8 mouse cellular contexts compared by ENCODE assay signal in the genomic region with DNA sequence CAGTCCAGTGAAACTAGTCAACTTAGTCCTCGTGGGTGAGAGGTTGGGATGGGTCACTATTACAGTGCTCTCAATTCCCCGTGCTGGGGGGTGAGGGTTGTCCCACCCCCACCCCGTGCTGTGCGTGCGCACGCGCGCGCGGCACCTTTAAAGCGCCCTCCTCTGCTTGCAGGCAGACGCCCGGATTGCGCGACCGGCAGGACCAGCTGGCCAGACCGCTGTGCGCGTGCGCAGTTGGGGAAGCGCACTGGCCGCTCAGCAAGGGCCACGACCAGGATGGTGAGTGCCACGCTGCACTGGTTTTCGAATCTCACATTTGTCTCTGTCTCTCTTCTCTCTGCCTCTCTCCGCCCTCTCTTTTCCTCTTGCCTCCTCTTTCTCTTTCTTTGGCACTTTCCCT. TPM values are rescaled to one million over a fixed set of nuclear protein-coding genes. Genes with fewer than 3 reads are reported as not detected.
DNase-seq lines count a peak whose midpoint lies in the region; ATAC-seq and TF ChIP-seq lines count a peak whose summit lies in the region.

A gene (plus strand): TSS at position 173 of the 400 bp plus-strand sequence.

- peak; percentile 56 for DNase-seq in layer of hippocampus, adult 11-12 months (ENCODE audit: low spot score)
- no peak for DNase-seq in layer of hippocampus, adult 9-10 months (ENCODE audit: low spot score)
- peak; percentile 89 for DNase-seq in cerebellum, adult 8-10 months
- peak; percentile 61 for DNase-seq in kidney, postnatal 0 days (ENCODE audit: low spot score)
- DNase-seq in liver, embryonic 14.5 days (ENCODE audit: low read depth in 3 of 3, low spot score in 3 of 3): no peak
- DNase-seq in thymus, postnatal 10 days (ENCODE audit: low spot score in 2 of 2): no peak

- 0 out of 2 replicates have a peak within 1 kb of the TSS, but pooled peaks have one; percentile 5 for H3K9ac ChIP-seq in heart, embryonic 11.5 days (ENCODE audit: low read depth, low read length)
- 0 out of 2 replicates have a peak within 1 kb of the TSS, but pooled peaks have one; percentile 27 for H3K9ac ChIP-seq in kidney, postnatal 0 days (ENCODE audit: low read depth, low read length)
- H3K9ac ChIP-seq in liver, embryonic 14.5 days (replicated peaks): no peak within 1 kb of the TSS
- peak within 1 kb of the TSS; percentile 29; the same call in 1 of the 2 replicates for H3K9ac ChIP-seq in neural tube, embryonic 12.5 days

- no peaks in the 10 kb centered on the region for H3K36me3 ChIP-seq in heart, embryonic 11.5 days (ENCODE audit: control insufficient read depth, insufficient read depth, low read length)
- no peaks in the 10 kb centered on the region for H3K36me3 ChIP-seq in kidney, postnatal 0 days (ENCODE audit: insufficient read depth, low read length)
- H3K36me3 ChIP-seq in liver, embryonic 14.5 days (replicated peaks; ENCODE audit: control insufficient read depth, insufficient read depth, low read depth): no peaks in the 10 kb centered on the region
- H3K36me3 ChIP-seq in neural tube, embryonic 12.5 days: no peaks in the 10 kb centered on the region

- H3K4me2 ChIP-seq in heart, embryonic 11.5 days: peak within 1 kb of the TSS; percentile 82
- H3K4me2 ChIP-seq in kidney, postnatal 0 days (ENCODE audit: low read length): peak within 1 kb of the TSS; percentile 70
- H3K4me2 ChIP-seq in liver, embryonic 14.5 days (ENCODE audit: low read depth): peak within 1 kb of the TSS; percentile 47
- peak within 1 kb of the TSS; percentile 69 for H3K4me2 ChIP-seq in neural tube, embryonic 12.5 days (replicated peaks)

- TF ChIP-seq CTCF in kidney, postnatal 0 days (IDR thresholded peaks at IDR 0.05; ENCODE audit: low read depth): no peak
- no peak for TF ChIP-seq CTCF in liver, embryonic 14.5 days (IDR thresholded peaks at IDR 0.05; ENCODE audit: low read depth)

- under 1% methylated on average over 26 of the region's 26 CpGs for WGBS in heart, embryonic 11.5 days (ENCODE audit: insufficient replicate concordance)
- 2% methylated on average over 25 of the region's 26 CpGs for WGBS in kidney, postnatal 0 days
- WGBS in liver, embryonic 14.5 days (ENCODE audit: insufficient replicate concordance): 2% methylated on average over 26 of the region's 26 CpGs
- under 1% methylated on average over 26 of the region's 26 CpGs for WGBS in neural tube, embryonic 12.5 days

- H3K9me3 ChIP-seq in heart, embryonic 11.5 days (replicated peaks; ENCODE audit: control insufficient read depth, low read length): no peaks in the 10 kb centered on the region
- no peaks in the 10 kb centered on the region for H3K9me3 ChIP-seq in kidney, postnatal 0 days (replicated peaks; ENCODE audit: low read length)
- H3K9me3 ChIP-seq in liver, embryonic 14.5 days (ENCODE audit: control insufficient read depth, low read length): no peaks in the 10 kb centered on the region
- no peaks in the 10 kb centered on the region for H3K9me3 ChIP-seq in neural tube, embryonic 12.5 days

- peak within 1 kb of the TSS; percentile 46 for H3K4me3 ChIP-seq in heart, embryonic 11.5 days (ENCODE audit: low read depth, low read length)
- H3K4me3 ChIP-seq in kidney, postnatal 0 days (replicated peaks; ENCODE audit: low read depth, low read length): peak within 1 kb of the TSS; percentile 39
- peak within 1 kb of the TSS; percentile 10 to 37; a peak in 3 of 4 replicates for H3K4me3 ChIP-seq in liver, embryonic 14.5 days (ENCODE audit: insufficient read depth in 1 of 2, low read depth in 2 of 2, low read length in 2 of 2)
- H3K4me3 ChIP-seq in neural tube, embryonic 12.5 days: peak within 1 kb of the TSS; percentile 37

- H3K27ac ChIP-seq in heart, embryonic 11.5 days (ENCODE audit: low read depth, low read length): no peak within 1 kb of the TSS
- no peak within 1 kb of the TSS for H3K27ac ChIP-seq in kidney, postnatal 0 days
- H3K27ac ChIP-seq in liver, embryonic 14.5 days: no peak within 1 kb of the TSS
- no peak within 1 kb of the TSS for H3K27ac ChIP-seq in neural tube, embryonic 12.5 days

- H3K4me1 ChIP-seq in heart, embryonic 11.5 days (ENCODE audit: control insufficient read depth, insufficient read depth, low read length): peaks cover 17% of the 10 kb centered on the region
- peaks cover 10% of the 10 kb centered on the region for H3K4me1 ChIP-seq in kidney, postnatal 0 days (replicated peaks; ENCODE audit: insufficient read depth, low read length)
- no peaks in the 10 kb centered on the region for H3K4me1 ChIP-seq in liver, embryonic 14.5 days (replicated peaks; ENCODE audit: control insufficient read depth in 2 of 2, insufficient read depth in 2 of 2, low read length in 1 of 2)
- peaks cover 26% of the 10 kb centered on the region for H3K4me1 ChIP-seq in neural tube, embryonic 12.5 days

- no peak for ATAC-seq in heart, embryonic 11.5 days (replicated peaks; ENCODE audit: insufficient number of reproducible peaks, low FRiP score, low TSS enrichment)
- ATAC-seq in kidney, postnatal 0 days (replicated peaks; ENCODE audit: low FRiP score, low read depth): 0 out of 2 replicates have a peak, but pooled peaks have one; percentile 21
- no peak for ATAC-seq in liver, embryonic 14.5 days (ENCODE audit: insufficient read depth)
- no peak for ATAC-seq in neural tube, embryonic 12.5 days (ENCODE audit: low FRiP score, low read depth)

- TF ChIP-seq EP300 in liver, embryonic 14.5 days (IDR thresholded peaks at IDR 0.05; ENCODE audit: low read depth): no peak

- H3K27me3 ChIP-seq in heart, embryonic 11.5 days (ENCODE audit: control insufficient read depth, insufficient read depth, low read length): peaks cover 65% of the 10 kb centered on the region
- H3K27me3 ChIP-seq in kidney, postnatal 0 days (ENCODE audit: insufficient read depth, low read length): peaks cover 56% of the 10 kb centered on the region
- peaks cover 58% of the 10 kb centered on the region for H3K27me3 ChIP-seq in liver, embryonic 14.5 days (ENCODE audit: control insufficient read depth, insufficient read depth, low read length)
- H3K27me3 ChIP-seq in neural tube, embryonic 12.5 days (replicated peaks): peaks cover 69% of the 10 kb centered on the region

RNA-seq across cellular contexts. Expression of the gene that starts here (rescaled TPM):
- polyA plus RNA-seq in heart, embryonic 11.5 days (2014; fragmentation: Nextera tagmentation; extraction: Ambion mirVana): 0.18 and 0.31 TPM in 2 replicates
- polyA plus RNA-seq in kidney, postnatal 0 days (2015; fragmentation: Nextera tagmentation; extraction: Ambion mirVana): not detected in 2 replicates
- polyA plus RNA-seq in liver, embryonic 14.5 days (2012; rRNA removed): 0.05 and 0.06 TPM in 2 replicates
- polyA plus RNA-seq in liver, embryonic 14.5 days (2014; fragmentation: Nextera tagmentation; extraction: Ambion mirVana): not detected in 2 replicates
- 0.33 and 0.50 TPM in 2 replicates for polyA plus RNA-seq in neural tube, embryonic 12.5 days (2016; fragmentation: Nextera tagmentation; extraction: Ambion mirVana)

Comparison
In these comparisons a context has a peak if more than half of its experiments do, and no peak if none do; other contexts are left out.
1. DNase-seq: peak in layer of hippocampus, adult 11-12 months (single experiment) and cerebellum, adult 8-10 months (single experiment); none in layer of hippocampus, adult 9-10 months (single experiment), liver, embryonic 14.5 days (0 of 3) and thymus, postnatal 10 days (0 of 2).
2. Peak in DNase-seq, ATAC-seq, H3K4me3 ChIP-seq, H3K9ac ChIP-seq and H3K4me2 ChIP-seq in kidney, postnatal 0 days; RNA of the gene not detected or under 1 TPM.
3. Peak in every context shown above with its lines, with median percentiles within 50 percentile points of each other: H3K4me2 ChIP-seq and H3K4me3 ChIP-seq.